Comparison of ENCODE assay signal across 8 mouse cellular contexts in genomic region chr6:50294128-50294527, GRCm38 (mm10). TPM values are rescaled to one million over a fixed set of nuclear protein-coding genes. Genes with fewer than 3 reads are reported as not detected.
A peak's percentile ranks its signal among the peaks of the same experiment; 100 is the strongest.
DNase-seq lines count a peak whose midpoint lies in the region; TF ChIP-seq lines count a peak whose summit lies in the region.

No protein-coding gene starts in this region.

- H3K36me3 ChIP-seq in E14TG2a.4 (ENCODE audit: insufficient read depth, low read length), result no peaks in the 10 kb centered on the region

- TF ChIP-seq POLR2A in embryonic fibroblast, embryonic 13.5 days (IDR thresholded peaks at IDR 0.05; ENCODE audit: low read depth, low read length), result no peak

- peaks cover 17% of the 10 kb centered on the region; the same call in 1 of the 2 replicates for H3K4me1 ChIP-seq in E14TG2a.4 (replicated peaks; ENCODE audit: low read depth, low read length)
- H3K4me1 ChIP-seq in embryonic fibroblast, embryonic 13.5 days (ENCODE audit: control insufficient read depth, insufficient read depth, low read length), result no peaks in the 10 kb centered on the region

- intact Hi-C loops in heart, postnatal 36 days (cut with DNase I), result loop anchor here (1.0 to 5.0 kb wide), 3 partner anchors 102 to 775 kb away; no protein-coding TSS in a partner anchor

- DNase-seq in adrenal gland, postnatal 36 days, result peak; percentile 44 to 79
- DNase-seq in heart, postnatal 36 days, result peak; percentile 72 to 73
- peak; percentile 60 to 91 for DNase-seq in layer of hippocampus, adult 18-20 months (ENCODE audit: low spot score in 2 of 2)
- DNase-seq in lung, postnatal 10 days, result peak; percentile 84
- DNase-seq in retina, embryonic 14.5 days (ENCODE audit: low spot score), result peak; percentile 96
- DNase-seq in thymus, postnatal 25 days, result peak; percentile 82

- no peak overlapping the region for H3K4me3 ChIP-seq in E14TG2a.4 (replicated peaks; ENCODE audit: low read length)
- no peak overlapping the region for H3K4me3 ChIP-seq in embryonic fibroblast, embryonic 13.5 days (ENCODE audit: insufficient read depth, low read length)

- TF ChIP-seq CTCF in E14TG2a.4 (conservative IDR thresholded peaks at IDR 0.05; ENCODE audit: low read length), result peak; percentile 89
- 0 out of 2 replicates have a peak, but pooled peaks have one; percentile 11 for TF ChIP-seq CTCF in embryonic fibroblast, embryonic 13.5 days (IDR thresholded peaks at IDR 0.05; ENCODE audit: borderline replicate concordance, insufficient read depth, low read length)

- no peak overlapping the region for H3K27ac ChIP-seq in embryonic fibroblast, embryonic 13.5 days (ENCODE audit: insufficient read depth, low read length)

- H3K9me3 ChIP-seq in E14TG2a.4 (ENCODE audit: low read length), result peaks cover 14% of the 10 kb centered on the region

- no peaks in the 10 kb centered on the region for H3K27me3 ChIP-seq in E14TG2a.4 (ENCODE audit: insufficient read depth, low read length)

RNA-seq across cellular contexts. Expression of gene Gsdme, which starts 30.5 kb away (rescaled TPM):
- 1 to 10 TPM; 1.6 to 2.4 TPM for total RNA-seq in adrenal gland, postnatal 36 days (2021)
- 4.6 and 4.7 TPM in 2 replicates for polyA plus RNA-seq in embryonic fibroblast, embryonic 13.5 days (2011; ENCODE audit: insufficient read length, low read depth, missing spikeins)
- total RNA-seq in heart, postnatal 36 days (2021), result under 1 TPM; 0.33 to 0.42 TPM
- total RNA-seq in layer of hippocampus, adult 18-20 months (2021), result 10 to 100 TPM in 1 of 2 experiments, 1 to 10 TPM in 1; 10.0 to 10.7 TPM
